Mouse (Mus musculus) spleen, adult 12 weeks (tissue): Measurements from ENCODE around the gene Dynll1.
A peak's percentile ranks its signal among the peaks of the same experiment; 100 is the strongest.
"Not testable (repeated sequence)": the region's sequence is repeated elsewhere in the genome, so short reads cannot be mapped to it uniquely, and the experiment has no call there.

Experiments used
- DNase-seq: peaks from one replicate; pipeline ENCODE4 v3.0.0; 2022; ENCODE audit warnings: low spot score

The Dynll1 gene

DNA sequence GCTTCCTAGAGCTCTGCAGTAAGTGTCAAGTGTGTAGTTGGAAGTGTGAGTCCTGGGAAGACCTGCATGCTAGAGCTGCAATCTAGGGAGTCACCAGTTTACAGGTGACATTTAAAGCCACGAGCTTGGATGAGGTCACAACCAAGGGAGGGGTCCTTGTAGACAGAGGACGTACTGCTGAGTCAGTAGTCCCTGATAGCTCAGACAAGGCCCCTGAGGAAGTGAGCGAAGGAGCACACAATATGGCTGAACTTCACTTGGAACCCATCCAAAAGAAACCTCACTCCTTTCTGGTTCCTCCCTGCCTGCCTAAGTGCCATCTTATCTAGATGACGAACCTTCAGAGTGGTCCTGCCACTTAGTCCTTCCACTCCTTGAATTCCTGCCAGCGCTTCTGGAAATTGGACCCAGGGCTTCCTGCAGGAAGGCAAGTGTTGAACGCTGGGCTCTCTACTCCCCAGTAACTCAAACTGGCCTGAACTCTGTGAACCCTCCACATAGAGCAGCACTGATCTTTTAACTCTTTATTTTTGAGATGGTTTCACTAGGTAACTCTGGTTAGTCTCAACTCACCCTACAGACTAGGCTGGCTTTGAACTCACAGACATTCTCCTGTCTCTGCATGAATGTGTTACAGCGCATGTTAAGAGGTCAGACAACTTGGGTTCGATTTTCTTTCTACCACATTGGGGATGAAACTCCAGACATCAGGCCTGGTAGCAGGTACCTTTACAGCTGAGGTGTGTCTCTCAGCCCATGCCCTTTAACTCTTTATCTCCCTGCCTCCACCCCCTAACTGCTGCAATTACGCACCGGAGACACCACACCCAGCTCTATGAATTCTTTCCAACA lies 12.2 kb upstream of the Dynll1 start:
- DNase-seq, result no peak

DNA sequence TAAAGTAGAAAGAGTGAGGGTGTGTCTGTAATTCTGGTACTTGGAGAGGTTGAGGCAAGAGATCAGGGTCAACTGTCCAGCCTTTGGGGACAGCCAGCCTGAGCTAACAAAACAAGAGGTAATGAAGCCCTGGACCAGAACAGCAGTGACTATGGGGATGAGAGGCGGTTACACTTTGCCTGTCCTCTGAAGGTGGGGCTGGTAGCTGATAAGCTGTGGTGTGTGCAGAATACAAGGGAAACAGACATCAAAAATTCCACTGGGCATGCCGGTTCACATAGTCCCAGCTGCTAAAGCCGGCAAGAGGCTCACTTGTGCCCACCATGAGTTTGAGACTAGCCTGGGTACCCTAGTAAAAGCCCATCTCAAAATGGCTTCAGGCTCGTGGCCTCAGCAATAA lies 11.6 kb upstream of the Dynll1 start:
- DNase-seq, result no peak

DNA sequence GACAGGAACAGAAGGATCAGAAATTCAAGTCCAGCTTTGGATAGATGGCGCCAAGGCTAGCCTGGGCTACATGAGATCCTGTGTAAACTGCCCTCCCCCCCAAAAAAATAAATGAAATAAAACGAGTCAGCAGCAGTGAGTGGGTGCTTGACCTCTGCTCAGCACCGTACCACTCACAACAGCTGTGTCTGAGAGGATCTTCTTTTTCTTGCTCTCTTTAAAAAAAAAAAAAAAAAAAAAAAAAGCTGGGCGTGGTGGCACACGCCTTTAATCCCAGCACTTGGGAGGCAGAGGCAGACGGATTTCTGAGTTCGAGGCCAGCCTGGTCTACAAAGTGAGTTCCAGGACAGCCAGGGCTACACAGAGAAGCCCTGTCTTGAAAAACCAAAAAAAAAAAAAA lies 1.4 kb upstream of the Dynll1 start:
- DNase-seq, result not testable (repeated sequence)

DNA sequence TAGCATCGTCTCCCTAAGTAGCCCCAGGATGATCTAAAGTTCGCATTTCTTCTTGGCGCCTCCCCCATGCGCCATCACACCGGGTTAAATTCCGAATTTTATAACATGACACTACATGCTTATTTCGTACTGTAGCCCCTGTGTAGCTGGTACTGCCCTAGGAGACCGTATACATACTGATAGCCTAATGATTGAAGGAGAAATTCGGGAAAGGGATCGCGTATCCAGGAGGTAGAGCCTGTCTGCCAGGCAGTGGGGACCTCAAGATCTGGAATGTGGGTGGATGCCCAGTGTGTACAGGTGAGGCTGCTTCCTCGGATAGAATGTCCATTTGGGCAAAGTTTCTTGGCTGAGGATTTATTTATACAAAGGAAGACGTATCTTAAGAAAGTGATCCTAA lies 816 bp upstream of the Dynll1 start:
- no peak for DNase-seq

DNA sequence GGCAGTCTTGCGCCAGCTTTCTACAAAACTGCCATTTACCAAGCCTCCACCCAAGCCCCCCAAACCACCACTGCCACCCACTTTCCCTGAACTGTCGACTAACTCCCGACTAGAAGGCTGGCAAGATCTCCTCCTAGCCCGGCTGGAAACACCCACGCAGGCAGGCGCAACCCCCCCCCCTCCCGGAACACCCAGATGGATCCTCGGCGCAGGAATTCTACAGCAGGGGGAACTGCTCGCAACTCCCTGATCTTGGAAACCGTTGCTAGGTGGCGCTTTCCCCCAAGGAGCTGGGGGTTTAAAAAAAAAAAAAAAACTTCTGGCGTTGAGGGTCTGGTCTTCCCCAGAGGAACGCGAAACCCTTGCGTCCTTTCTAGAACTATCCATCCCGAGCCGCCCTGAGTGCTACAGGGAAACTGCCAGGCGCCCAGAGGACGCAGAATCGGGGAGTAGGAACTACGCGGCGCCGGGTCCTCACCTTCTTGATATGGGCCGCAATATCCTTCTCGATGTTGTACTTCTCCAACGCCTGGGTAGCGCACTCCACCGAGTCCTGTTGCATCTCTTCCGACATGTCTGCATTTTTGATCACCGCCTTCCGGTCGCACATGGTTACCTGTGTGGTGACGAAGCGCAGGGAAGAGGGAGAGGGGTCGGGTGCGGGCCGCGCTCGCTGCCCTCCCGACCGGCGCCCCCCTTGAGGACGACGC lies 609 bp downstream of the Dynll1 start:
- DNase-seq, result no peak

DNA sequence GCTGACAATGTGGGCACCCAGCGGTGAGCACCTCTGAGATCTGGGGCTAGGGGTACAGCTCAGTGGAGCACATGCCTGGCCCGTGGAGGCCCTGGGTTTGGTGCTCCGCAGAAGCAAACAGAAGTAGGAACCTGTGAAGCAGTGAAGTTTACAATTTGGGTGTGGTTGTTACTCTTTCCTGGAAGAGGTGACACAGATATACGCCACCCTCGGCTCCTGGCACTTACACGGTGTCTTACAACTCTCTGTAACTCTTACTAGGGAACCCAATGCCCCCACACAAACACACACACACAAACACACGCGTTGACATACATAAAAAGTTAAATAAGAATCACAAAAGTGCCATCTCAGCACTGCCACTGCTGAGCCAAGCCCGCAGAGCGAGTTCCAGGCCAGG lies 4.5 kb downstream of the Dynll1 start:
- DNase-seq, result no peak

DNA sequence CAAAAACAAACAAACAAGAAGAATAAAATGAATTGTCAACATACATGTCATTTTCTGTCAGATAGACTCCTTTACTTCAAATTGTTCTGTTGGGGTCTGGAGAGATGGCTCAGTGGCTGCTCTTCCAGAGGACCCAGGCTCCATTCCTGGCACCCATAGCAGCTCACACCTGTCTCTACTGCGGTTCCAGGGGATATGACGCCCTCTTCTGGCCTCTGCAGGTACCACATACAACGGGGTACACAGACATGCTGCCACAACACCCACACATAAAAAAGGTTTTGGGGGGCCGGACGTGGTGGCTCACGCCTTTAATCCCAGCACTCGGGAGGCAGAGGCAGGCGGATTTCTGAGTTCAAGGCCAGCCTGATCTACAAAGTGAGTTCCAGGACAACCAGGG lies 6.6 kb downstream of the Dynll1 start:
- no peak for DNase-seq

DNA sequence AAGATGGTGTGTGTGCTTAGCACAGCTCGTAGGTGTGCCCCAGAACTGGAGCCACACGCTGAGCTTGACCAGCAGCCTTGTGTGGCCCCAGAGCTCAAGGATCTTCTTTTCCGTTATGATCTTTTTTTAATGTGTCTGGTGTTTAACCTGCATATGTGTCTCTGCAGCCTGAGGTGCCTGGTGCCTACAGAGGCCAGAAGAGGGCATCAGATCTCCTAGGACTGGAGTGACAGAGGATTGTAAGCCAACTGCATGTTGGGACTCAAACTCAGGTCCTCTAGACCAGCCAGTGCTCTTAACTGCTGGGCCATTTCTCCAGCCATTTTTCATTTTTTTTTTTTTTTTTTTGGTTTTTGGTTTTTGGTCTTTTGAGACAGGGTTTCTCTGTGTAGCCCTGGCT lies 16.1 kb downstream of the Dynll1 start:
- no peak for DNase-seq

DNA sequence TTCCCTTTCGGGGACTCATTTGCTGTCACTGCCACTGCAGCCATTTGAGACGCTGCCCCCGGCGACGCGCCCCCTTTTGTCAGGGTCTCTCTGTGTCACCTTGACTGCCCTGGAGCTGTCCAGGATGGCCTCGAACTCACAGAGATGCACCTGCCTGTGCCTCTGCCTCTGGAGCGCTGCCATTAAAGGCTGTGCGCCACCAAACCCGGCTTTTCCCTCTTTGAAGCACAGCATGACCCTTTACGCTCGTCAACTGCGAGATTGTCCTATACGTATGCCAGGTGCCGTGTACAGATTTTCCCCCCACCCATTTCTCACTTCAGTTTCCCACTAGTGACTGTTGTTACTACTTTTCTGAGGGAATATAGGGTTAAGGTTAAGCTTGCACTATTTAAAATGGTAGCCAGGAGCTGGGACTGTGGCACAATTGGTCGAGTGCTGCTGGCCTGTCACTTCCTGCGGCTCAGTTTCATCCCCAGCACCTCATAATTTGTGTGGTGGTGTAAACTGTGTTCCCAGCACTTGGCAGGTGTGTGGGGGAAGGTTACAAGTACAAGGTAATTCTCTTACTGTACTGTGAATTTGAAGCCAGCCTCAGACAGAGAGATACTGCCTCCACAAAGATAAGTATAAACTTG lies 20.6 kb downstream of the Dynll1 start:
- DNase-seq, result no peak

DNA sequence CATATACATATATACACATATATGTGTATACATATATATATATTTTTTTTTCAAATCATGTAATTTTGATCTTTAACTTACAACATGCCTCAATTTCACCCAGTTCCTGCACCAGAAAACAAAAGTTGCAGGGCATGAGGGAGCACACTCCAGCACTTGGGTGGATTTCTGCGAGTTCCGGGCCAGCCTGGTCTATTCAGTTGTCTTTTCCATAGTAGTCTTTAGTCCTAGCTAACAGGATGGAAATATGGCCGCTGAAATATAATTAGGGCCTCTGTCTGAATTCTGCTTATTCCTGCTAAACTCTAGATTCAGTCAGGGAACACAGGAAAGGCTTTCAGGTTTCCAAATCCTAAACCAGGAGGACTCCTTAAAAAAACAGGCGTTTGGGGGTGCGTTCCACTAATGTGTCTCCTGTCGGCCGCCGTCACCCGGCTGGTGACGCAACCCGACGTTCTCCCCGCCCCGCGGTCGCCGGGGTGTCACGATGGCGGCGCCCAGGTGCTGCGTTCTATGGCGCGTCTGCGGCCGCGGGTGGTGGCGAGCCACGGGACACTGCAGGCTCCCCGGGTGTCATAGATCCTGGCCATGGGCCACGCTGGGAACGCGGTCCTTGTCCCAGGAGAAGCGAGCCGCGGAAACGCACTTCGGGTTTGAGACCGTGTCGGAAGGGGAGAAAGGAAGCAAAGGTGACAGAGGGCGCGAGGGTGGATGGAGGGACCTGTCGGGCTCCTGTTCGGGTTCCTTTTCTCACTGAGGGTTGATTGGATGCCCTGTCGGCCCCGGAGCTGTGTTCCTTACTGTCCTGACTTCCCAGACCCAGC lies 21.4 kb downstream of the Dynll1 start, which contains the start of gene Coq5:
Gene Coq5 (plus strand): TSS at position 441 of the 824 bp plus-strand sequence.
- peak; percentile 84 for DNase-seq

DNA sequence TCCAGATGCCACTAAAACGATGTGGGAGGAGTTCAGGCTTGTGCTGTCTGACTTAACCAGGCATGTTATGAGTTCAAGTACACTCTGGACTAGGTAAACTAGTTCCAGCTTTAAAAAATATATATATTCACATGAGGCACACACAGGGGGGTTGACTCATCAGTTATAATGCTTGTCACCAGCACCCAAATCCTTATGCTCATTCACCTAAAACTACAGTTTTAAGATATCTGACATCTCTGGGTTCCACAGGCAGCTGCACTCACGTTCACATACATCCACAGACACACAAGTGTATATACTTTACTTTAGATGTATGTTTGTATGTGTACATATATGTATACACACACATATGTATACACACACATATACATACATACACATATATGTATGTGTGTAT lies 22.0 kb downstream of the Dynll1 start:
- DNase-seq, result no peak

DNA sequence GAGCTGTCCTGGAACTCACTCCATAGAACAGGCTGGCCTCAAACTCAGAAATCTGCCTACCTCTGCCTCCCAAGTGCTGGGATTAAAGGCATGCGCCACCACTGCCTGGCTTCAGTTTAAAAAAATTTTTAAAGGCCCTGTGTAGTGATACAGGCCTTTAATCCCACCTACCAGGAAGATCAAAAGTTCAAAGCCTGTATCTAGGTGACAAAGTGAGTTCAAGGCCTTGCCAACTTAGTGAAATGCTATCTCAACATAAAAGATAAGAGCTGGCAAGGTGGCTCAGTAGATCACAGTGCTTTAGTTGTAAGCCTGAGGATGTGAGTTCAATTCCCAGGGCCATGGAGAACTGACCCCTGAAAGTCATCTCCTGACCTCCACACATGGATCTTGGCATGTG lies 22.7 kb downstream of the Dynll1 start:
- no peak for DNase-seq

DNA sequence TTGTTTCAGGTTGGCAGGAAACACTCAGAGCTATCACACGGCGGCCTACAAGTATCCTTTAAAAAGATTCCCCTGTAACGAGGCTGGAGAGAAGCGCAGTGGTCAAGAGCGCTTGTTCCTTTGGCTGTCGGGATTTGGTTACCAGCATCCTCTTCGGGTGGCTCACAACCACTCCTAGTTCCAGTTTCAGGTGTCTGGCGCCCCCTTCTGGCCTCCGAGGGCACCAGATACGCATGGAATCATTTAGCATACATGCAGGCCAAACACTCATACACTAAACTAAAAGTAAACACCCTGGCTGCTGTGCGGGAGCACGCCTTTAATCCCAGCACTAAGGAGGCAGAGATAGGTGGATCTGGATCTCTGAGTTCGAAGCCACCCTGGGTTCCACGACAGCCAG lies 24.8 kb downstream of the Dynll1 start:
- peak; percentile 47 for DNase-seq

DNA sequence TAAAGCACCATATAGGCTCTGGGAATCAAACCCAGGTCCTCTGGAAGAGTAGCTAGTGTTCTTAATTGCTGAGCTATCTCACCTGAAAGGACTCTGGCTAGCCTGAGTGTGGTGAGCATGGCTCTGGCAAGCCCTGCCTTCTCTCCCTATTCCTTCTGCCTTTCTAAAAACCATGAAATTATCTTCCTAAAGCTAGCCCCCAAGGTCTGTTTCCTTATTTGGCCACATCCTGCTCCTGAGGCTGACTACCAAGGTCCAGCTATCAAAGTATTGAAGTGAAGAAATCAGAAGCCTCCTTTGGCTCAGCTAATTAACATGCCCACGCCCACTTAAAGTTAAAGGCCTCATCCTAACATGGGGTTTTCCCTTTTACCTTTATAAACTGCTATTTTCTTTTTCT lies 26.0 kb downstream of the Dynll1 start:
- no peak for DNase-seq

DNA sequence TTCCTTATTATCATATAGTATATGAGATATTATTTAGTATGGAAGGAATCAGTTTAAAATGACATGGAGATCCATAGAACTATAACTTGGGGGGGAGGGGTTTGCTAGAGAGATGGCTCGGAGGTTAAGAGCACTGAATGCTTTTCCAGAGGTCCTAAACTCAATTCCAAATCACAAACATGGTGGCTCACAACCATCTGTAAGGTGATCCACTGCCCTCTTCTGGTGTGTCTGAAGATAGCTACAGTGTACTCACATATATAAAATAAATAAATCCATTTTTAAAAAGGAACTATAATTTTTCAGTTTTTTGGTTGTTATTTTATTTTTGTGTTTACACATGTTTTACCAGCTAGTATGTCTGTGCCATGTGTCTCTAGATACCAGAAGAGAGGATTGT lies 26.4 kb downstream of the Dynll1 start:
- DNase-seq, result no peak

DNA sequence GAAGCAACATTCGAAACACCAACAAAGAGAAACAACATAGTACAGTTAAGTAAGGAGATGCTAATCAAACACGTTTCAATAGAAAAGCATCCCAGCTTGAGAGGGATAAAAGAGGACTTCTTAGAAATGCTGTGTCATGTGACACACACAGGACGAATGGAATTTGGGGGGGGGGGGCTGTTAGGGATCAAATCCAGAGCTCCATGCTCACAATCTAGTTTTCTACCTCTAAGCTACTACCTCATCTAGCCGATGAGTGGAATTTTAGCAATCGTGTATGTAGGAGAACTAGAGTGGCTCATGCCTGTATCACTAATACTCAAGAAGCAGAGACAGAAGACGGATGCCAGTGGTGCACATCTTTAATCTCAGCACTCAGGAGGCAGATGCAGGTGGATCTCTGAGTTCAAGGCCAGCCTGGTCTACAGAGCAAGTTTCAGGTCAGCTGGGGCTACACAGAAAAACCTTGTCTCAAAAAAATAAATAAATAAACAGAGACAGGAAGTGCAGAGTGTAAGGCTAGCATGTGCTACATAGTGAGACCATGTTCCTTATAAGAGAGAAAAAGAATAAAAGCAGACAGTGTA lies 27.2 kb downstream of the Dynll1 start:
- DNase-seq, result no peak

DNA sequence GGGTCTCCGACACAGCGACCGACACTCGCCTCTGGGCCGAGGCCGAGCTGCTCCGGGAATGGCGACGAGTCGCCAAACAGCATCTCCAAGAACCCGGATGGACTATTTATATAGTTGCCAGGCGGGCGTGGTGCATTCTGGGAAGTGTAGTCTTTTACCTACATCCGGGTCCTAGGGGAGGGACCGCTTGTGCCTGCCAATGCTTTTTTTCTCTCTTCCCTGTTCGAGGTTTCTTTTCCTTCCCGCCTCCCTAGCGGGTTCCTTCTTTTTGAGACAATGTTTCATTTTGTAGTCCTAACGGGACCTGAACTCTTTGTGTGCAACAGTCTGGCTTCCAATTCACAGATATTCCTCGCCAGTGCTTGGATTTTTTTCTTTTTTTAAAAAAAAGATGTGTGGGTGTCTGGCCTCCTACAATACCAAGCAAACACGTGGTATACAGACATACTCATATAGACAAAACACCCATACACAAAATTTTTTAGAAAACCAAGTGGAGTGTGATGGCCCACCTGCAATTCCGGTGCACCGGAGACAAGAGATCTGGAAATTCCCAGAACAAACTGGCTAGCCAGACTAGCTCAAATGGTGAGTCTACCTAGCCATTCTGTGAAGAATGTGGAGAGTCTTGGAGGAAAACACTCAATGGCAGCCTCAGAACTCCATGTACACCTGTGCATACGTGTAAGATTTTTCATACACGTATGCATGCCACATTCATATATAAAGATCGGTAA lies 27.8 kb downstream of the Dynll1 start, which contains the start of gene Rnf10:
Gene Rnf10 (minus strand): TSS at position 87 of the 737 bp plus-strand sequence.
- peak; percentile 99 for DNase-seq

DNA sequence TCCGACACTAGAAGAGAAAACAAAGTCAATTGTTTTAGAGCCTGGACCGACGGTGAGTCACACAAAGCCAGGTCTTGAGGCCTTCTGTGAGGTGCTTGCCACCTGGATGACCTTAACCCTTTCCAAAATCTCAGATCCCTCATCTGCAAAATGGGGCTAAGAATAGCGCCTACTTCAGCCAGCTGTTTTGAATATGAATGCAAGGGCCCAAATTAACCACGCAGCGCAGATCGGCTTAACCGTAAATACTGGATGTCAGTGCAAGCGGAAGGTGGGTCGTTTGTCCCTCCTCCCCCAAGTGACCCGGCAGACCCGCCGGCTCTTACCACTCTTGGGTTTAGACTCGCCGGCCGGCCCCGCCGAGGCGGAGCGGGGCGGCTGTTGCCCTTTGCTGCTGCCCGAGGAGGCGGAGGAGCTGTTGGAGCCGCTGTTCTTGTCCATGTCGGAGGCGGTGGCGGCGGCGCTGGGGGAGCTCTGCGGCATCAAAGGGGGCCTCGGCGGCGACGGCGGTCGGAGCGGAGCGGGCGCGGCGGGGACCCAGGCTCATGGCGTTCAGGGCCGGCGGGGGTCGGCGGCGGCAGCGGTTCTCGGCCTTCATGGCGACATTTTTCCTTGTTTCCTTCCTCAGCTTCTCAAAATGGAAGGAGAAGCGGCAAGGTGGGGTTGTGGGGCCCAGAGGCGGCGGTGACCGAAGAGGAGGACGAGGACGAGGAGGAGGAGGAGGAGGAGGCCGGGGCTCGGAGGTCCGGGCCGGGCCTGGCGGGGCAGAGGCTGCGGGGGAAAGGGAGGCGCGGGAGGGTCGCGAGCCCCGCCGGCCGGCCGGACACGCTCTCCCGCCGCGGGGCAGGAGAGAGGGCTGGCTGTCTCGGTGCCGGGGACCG lies 28.6 kb downstream of the Dynll1 start:
- DNase-seq, result peak; percentile 37

DNA sequence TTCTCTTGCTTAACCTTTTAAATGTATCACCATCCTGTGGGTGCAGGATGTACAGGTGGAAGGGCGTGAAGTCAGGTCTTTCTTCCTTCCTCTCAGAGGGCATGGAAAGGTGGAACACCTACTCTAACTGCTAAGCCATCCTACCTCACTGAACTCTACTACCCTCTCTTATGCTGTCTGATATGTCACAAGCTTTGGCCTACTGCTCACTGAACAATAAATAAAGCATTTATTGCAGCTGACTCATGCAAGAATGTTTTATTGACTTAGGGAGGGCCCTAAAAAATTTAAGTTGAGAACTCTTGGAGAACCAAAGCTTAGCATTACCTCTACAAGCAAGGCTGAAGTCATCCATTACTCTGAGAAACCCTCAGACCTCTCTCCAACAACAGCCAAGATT lies 30.8 kb downstream of the Dynll1 start:
- no peak for DNase-seq

DNA sequence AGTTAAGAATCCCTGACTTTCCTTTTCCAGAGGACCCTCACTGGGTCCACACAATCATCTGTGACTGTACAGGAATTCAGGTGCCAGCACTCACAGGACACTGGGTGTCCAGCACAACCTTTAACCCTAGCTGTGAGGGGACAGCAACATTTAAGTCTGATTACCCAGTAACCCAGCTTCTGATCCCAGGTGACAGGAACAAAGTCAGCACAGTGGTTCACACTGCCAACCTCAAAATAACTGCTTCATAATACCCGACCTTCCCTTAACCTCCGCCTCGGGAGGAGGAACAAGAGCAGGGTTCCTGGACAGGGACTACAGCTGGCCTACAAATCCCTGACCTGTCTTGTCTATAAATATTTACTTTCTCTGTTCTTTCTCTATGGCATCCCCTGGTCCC lies 32.5 kb downstream of the Dynll1 start:
- no peak for DNase-seq
